Mouse (Mus musculus): ENCODE data around the gene Itgb1bp1.

GRCm38 (mm10) chr12:21298856-21299255 is 12.8 kb upstream of the Itgb1bp1 start:
- TF ChIP-seq POLR2A (IDR thresholded peaks at IDR 0.05; ENCODE audit: extremely low read depth, insufficient read depth, low read length) (no peak), CTCF (IDR thresholded peaks at IDR 0.05; ENCODE audit: extremely low read depth, insufficient read depth, low read length) (no peak)
